18 mouse cellular contexts compared by ENCODE assay signal in the genomic region with DNA sequence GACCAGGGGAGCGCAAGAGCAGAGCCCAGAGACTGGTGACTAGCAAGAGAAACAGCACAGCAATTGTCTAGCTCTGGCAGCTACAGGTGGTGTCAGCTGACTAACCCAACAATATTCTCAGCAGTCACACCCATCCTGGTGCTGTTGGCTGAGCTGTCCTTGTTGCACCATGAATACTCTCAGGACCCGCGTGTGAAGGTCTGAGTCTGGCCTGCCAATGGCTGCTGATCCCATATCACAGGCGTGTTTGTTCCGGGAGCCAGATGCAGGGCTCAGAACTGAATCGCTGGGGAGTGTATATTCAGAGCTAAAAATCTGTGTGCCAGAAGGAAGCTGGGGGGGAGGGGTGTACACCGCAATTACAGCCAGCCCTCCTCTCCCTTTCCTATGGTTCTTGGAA.
DNase-seq lines count a peak whose midpoint lies in the region; ATAC-seq lines count a peak whose summit lies in the region.
"Had no signal": no experiment of that assay in that cellular context is flagged by ENCODE, and none has a peak within 500 bp of the region (broad histone marks: within the 10 kb centered on the region; RNA-seq: fewer than 3 reads in every experiment).

No protein-coding gene starts in this region.

- peak; percentile 19 for DNase-seq in cerebellum, adult 11-12 months
- DNase-seq in cerebellum, adult 18-20 months: no peak
- no peak for DNase-seq in frontal cortex, postnatal 36 days (ENCODE audit: low spot score in 2 of 2)
- DNase-seq in right cerebral cortex, postnatal 10 days (ENCODE audit: low spot score in 2 of 2): peak; percentile 43 to 60
- no peak for DNase-seq in right cerebral cortex, postnatal 25 days
- DNase-seq: adrenal gland, adult 2 months; adrenal gland, postnatal 25 days; B cell, adult 2 months; gastrocnemius, adult 2 months; gastrocnemius, postnatal 25 days; heart, postnatal 10 days; kidney, adult 2 months had no signal

- ATAC-seq in frontal cortex, adult (ENCODE audit: low TSS enrichment): peak; percentile 13; the same call in 1 of the 2 replicates
- ATAC-seq in inflammation-experienced regulatory T-cells, adult 6 months: no peak
- ATAC-seq: CD4-positive, CD25-positive, alpha-beta regulatory T cell, adult 4 months; forebrain, embryonic 16.5 days; intestine, embryonic 16.5 days; Patski had no signal

Comparison
In these comparisons a context has a peak if more than half of its experiments do, and no peak if none do; other contexts are left out.
1. DNase-seq: peak in cerebellum, adult 11-12 months (single experiment) and right cerebral cortex, postnatal 10 days (2 of 2); none in cerebellum, adult 18-20 months (0 of 2), frontal cortex, postnatal 36 days (0 of 2) and right cerebral cortex, postnatal 25 days (single experiment).